Mouse (Mus musculus): Measurements from ENCODE around the gene Catsperd. TPM values are rescaled to one million over a fixed set of nuclear protein-coding genes. Genes with fewer than 3 reads are reported as not detected.

Gene Catsperd
- total RNA-seq, 4 experiments from 2014 or later: not detected

Other genes with a start within 250 kb of the Catsperd start
- 10 to 100 TPM; 25.5 to 38.3 (median 30.6) TPM for gene Ptprs, start 151.7 kb upstream of the Catsperd start, total RNA-seq (2022)
- not detected for gene Znrf4, start 115.7 kb upstream of the Catsperd start, total RNA-seq (2022)
- gene Gm20219, start 73.8 kb upstream of the Catsperd start, total RNA-seq (2022): under 1 TPM; 0.31 to 0.83 (median 0.40) TPM
- 10 to 100 TPM; 19.7 to 30.7 (median 25.9) TPM for gene Safb2, start 43.6 kb upstream of the Catsperd start, total RNA-seq (2022)
- gene Safb, start 43.3 kb upstream of the Catsperd start, total RNA-seq (2022): 10 to 100 TPM; 29.6 to 46.7 (median 37.6) TPM
- gene 2410015M20Rik, start 18.4 kb upstream of the Catsperd start, total RNA-seq (2022): 100 to 1,000 TPM; 119 to 142 (median 131) TPM
- 100 to 1,000 TPM; 576 to 726 (median 610) TPM for gene Rpl36, start 14.7 kb upstream of the Catsperd start, total RNA-seq (2022)
- 10 to 100 TPM; 63.0 to 69.4 (median 67.5) TPM for gene Lonp1, start 1.3 kb upstream of the Catsperd start, total RNA-seq (2022)
- gene Ranbp3, start 45.2 kb downstream of the Catsperd start, total RNA-seq (2022): 10 to 100 TPM; 36.5 to 40.7 (median 39.7) TPM
- gene Ndufa11, start 89.6 kb downstream of the Catsperd start, total RNA-seq (2022): 100 to 1,000 TPM; 325 to 413 (median 358) TPM
- 1 to 10 TPM; 1.8 to 3.1 (median 2.4) TPM for gene Vmac, start 89.9 kb downstream of the Catsperd start, total RNA-seq (2022)
- gene Nrtn, start 129.4 kb downstream of the Catsperd start, total RNA-seq (2022): 1 to 10 TPM; 1.9 to 5.0 (median 3.5) TPM
- gene Dus3l, start 136.6 kb downstream of the Catsperd start, total RNA-seq (2022): 10 to 100 TPM; 12.6 to 17.4 (median 15.4) TPM
- under 1 TPM in 1 of 4 experiments, not detected in 3; 0.12 TPM for gene Prr22, start 142.1 kb downstream of the Catsperd start, total RNA-seq (2022)
- 1 to 10 TPM; 1.8 to 3.6 (median 2.5) TPM for gene Rfx2, start 202.9 kb downstream of the Catsperd start, total RNA-seq (2022)
- gene Acsbg2, start 246.3 kb downstream of the Catsperd start, total RNA-seq (2022): not detected
- gene 1700061G19Rik, start 247.3 kb downstream of the Catsperd start, total RNA-seq (2022): not detected